Mouse (Mus musculus): ENCODE measurements at regions not wholly inside any gene's neighbourhood (a gene's known extent, or its start where the extent isn't known, plus 50 kb on each side); places are given as distances from the start of the nearest gene placed in this dataset.
A peak's percentile ranks its signal among the peaks of the same experiment; 100 is the strongest.

DNA sequence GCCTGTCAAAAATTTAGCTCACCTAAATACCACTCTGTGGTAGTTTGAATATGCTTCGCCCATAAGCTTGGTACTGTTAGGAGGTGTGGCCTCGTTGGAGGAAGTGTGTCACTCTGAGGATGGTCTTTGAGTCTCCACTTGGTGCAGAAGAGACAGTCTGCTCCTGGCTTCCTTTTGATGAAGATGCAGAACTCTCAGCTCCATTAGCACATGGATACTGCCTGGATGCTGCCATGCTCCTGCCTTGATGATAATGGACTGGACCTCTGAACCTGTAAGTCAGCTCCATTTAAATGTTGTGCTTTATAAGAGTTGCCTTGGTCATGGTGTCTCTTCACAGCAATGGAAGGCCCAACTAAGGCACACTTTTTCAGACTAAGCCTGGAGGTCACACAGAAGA, 56.9 kb upstream of the Pik3r1 start:
- no peak for DNase-seq (ENCODE audit: low spot score)

DNA sequence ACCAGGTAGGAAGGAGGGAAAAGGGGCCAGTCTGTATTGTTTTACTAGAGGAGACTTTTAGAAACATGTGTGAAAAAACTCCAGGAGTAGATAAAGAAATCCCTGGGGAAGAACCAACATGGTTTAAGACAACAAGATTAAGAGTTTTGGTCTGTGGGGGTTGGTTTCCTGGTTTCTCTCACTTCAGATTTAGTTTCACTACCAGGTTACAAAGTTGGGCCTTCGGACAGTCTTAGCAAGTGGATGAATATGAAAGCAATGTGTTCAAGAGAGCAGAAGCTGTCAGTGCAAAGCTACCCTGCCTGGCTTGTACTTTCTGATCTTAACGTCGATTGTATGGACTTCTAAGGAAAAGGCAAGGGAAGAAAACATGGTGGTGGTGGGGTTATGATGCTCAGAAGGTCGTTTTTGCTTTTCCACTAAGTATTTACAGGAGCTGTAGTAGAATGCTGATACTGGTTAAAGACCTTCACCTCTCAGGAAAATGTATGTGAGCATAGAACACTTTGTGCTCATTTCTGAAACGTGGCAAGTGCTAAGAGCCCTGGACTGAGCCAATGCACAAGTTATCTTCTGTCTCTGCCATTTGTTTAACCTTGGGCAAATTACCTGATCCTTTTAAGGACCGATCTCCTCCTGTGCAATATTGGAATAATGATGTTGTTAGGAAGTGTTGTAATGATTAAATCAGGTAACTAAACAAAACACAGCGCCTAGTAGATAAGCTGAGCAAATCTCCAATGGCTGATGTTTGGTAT, 64.0 kb upstream of the Pik3r1 start:
- DNase-seq (ENCODE audit: low spot score): no peak

DNA sequence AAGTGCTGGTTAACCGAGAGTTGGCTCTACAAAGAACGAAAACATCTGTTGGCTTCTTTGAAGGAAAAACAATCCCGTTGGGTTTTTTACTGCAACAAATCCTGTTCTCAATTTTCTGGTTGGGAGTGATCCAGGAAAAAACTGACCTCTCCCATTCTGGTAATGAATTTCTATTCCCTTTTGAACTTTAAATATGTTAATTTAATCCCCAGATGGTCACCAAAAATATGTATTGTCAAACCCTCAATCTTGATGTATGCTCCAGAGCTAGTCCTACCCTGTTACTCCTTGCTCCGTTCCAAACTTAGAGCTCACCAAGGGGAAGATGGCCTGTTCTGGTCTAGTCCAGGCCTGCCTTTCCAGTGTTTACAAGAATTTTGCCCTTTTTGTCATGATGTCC, 66.5 kb upstream of the Pik3r1 start:
- DNase-seq (ENCODE audit: low spot score): no peak

DNA sequence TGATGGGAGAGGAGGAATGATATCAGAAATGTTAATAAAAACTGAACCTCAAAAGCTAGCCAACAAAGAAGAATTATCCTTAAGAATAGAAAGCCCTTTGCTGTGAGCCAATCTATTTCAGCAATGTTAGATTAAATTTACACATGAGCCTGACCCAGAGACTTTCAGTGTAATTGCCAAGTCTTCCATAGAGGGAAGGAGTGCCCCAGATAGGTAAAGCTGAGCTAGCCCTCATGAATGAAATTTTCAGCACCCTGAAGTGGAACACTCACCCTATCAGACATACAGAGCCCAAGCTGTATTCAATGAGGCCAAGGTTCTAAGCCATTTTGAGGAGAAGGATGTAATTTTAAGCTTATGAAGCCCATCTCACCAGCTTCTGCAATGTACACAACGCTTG, 69.0 kb upstream of the Pik3r1 start:
- no peak for DNase-seq (ENCODE audit: low spot score)

DNA sequence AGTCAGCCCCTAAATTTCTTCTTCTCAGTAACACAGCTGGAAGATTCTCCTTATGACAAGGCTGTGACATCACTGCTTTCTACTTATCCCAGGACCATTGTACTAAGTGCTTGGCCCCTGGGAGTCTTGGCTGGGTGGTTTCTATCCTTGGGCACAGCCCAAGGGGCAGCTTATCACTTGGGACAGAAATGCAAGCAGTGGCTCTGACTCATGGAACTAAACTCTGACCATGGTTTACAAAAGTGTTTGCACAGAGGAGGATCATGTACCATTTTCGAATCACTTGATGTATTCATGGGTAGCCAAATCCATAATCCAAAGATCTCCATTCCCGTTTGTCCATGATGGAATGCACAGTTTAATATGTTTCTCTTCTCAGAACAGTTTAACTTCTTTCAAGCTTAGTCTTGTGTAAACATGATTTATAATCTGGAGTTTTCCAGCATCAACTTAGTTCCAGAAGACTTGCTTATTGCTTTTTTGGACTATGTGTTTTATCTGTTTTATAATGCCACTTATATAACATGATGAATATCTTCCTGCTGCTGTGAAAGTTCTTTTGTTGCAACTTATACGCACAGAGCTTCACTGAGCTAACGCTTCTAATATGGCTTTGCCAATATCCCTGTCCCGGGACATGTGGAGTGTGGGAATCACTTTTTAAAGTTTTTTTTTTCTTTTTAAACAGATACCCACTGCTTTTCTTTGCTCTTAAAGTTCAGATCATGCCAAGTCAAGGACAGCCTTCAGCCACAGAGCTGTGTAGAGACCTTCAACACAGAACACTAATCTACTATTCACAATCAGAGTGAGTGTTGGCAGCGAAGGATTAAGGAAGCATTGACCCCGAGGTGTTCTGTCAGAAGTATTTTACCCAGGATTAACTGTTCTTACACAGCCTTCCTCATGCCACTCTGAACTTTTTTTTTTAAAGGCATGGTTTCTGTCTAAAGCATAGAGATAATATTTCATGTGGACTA, 76.7 kb upstream of the Pik3r1 start:
- peak; percentile 9 for DNase-seq (ENCODE audit: low spot score)

DNA sequence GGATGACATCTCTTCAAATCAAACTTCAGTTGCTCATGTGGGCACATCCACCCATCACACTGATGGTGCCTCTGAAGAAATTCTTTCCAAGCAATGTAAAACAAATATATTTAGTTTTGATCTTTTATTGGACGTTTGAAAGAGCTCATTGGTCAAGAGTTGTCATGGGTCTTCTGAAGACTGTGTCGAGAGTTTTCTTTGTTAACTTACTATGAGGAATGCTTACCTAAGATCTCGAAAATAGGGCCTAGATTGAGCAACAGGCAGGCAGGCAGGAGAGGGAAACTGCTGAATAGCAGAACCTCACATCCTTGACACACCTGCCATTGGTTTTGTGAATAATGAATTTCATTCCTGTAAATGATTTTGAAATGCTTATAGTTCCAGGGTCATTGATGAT, 78.0 kb upstream of the Pik3r1 start:
- DNase-seq (ENCODE audit: low spot score): no peak

DNA sequence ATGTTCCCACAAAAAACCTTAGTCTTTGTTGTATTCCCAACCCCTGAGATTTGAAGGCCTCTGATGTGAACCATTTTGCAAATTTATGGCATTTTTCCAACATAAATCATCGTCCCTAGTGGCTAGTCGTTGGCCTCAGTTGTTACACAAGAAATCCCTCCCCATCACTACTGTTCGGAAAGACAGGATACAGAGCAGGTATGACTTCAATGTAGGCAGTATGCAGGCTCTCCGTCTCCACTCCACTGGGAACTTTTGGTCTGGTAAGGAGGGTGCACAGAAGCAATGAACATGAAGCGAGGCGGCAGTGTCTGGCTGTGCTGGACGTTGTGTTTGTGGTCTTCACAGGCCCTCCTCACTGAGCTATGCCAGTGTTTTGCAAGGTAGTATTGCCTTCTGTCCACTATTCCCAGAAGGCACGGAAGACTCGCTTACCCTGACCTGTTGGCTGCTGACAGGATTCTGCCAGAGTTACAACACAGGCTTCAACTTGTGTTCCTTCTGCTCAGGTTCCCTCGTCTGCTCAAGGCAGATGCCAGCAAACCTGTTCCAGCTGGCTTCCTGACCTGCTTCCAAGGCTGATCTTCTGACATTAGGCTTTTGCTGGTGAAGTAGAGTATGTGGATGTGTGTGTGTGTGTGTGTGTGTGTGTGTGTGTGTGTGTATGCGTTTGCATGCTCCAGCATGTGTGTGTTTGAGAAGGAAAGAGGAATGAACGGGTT, 80.0 kb upstream of the Pik3r1 start:
- DNase-seq (ENCODE audit: low spot score): no peak

DNA sequence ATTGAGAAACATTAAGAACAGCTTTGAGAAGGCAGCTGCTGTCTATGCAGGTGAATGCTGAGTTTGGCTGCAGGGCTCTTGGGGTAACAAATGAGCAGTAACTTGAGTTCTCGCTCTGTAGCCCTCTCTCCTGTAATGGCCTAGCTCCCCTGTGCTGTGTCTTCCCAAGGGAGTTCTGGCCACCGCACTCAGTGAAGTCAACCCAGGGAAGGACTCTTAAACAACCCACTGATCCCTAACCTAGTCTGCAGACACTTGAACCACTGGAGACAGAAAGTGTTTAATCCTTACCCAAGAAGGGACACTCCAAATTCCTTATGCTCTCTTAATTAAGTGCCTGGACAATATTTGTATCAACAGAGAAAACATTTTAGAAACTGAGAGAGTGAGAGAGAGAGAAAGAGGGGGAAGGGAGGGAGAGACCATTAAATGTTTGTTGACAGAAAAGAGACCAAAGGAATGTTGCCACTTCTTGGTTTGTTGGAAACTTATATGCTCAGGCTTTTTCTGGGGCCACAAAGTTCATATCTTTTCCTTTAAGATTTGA, 80.7 kb upstream of the Pik3r1 start:
- no peak for DNase-seq (ENCODE audit: low spot score)

DNA sequence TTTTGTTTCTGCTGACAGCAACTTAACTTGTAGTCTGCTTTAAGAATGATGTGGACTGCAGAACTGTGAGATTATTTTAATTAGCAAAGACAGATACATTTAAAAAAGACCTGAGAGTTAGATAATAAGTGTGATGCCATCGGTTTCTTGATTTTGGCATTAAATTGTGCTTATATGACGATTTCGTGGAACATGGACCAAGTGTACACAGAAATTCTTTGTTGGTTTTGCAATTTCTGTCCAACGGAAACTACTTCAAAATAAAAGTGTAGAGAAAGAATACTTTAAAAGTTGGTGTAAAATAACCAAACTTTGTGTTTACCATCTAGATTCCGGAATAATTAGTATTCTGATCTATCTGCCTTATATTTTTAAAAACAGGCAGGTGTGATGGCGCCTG, 81.4 kb upstream of the Pik3r1 start:
- DNase-seq (ENCODE audit: low spot score): no peak

DNA sequence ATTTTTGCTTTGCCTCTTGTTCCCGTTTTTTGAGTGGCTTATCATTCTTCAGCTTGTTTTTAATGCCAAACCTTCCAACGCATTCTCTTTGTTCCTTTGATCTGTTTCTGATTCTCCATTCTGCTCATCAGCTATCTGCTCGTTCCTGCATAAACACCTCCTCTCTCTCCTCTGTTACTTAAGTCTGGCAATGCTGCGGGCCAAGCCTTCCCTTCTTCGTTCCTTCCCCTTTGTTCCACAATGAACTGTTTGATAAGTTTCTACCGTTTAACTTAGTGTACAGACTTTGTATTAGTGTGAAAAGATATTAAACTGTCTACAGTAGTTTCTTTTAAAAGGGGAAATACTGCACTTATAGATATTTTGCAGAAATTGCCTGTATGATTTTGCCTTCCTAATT, 83.3 kb upstream of the Pik3r1 start:
- no peak for DNase-seq (ENCODE audit: low spot score)

DNA sequence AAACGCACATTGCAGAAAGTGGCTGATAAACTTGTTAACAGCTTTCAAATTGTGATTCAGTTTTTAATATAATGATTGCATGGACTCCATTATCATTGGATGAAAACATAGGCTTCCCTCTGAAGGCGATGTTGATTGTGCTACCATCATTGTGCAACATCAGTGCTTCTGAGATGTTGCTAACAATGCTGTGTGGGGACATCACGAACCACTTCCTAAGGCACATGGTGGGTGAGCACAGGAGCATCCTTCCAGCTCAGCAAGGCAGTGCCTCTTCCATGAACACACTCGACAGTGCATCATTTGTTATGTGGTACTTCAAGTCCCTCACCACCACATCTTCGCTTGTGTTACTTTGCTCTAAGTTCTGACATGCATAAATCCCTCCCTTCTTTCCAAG, 84.9 kb upstream of the Pik3r1 start:
- DNase-seq (ENCODE audit: low spot score): no peak

DNA sequence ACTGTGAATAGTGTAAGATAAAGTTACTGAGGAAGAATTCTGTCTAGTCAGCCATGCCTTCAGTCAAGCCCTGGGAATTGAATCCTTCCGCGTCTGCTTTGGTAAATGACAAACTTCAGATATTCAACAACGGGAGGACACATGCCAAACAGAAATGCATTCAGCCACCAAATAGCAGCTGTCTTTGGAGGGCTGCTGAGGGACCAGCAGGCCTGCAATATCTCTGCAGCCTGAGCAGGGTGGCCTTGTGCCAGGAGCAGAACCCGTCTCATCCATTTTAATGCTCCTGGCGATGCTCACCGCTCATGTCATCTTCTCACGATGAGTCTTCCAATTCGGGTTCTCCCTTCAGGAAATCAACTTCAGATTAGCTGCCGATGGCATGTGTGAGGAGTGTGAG, 87.1 kb upstream of the Pik3r1 start:
- DNase-seq (ENCODE audit: low spot score): no peak

DNA sequence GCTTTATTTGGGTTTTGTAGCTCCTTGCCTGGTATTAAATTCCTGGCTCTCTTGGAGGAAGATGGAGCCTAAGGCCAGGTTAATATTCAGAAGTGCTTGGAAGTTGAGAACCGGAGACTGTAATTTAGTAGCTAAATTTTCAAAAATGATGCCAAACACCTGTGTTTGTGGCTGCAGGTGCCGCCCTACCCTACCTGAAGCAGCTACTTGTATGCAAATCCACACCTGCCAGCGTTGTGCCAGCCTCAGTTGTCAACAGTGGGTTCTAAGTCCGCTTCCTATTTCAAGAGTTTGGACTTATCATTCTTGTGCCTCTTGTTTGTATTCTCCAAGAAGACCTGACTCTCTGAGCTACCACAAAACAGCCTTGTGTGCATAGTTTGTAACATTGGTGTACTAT, 92.7 kb upstream of the Pik3r1 start:
- no peak for DNase-seq (ENCODE audit: low spot score)

DNA sequence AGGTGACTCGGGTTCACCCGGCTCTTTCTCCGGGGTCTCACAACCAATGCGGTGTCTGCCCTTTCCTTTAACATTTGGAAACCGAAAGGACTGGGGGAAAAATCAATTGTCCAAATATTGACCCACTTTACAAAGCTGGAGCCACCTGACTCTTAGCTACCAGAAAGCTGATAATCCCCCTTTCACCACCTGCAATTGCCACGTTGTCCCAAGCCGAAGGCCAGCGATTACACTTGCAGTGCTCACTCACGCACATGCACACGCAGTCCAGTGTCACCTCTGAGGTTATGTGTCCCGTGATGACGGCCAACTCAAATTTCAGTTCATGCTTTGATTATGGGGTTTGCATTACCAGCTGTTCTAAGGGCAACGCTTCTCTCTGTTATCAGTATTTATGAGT, 94.0 kb upstream of the Pik3r1 start:
- DNase-seq (ENCODE audit: low spot score): no peak

DNA sequence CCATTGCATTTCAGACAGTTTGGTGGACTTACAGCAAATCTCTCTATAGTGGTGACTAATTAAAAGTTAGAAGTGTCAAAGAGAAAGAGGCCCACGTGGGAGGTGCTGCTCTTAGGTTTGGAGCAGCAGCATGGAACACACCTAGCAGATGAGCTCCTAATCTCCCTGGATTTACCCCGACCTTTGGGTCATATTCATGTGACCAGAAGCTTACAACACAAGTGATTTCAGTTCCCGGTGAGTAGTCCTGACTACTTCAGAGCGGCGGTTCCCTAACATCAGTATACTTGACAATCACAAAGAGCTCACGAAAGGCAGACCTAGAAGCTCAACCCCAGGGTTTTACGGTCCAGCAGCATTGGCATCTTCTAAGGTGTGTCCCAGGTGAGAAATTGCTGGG, 95.0 kb upstream of the Pik3r1 start:
- DNase-seq (ENCODE audit: low spot score): no peak

DNA sequence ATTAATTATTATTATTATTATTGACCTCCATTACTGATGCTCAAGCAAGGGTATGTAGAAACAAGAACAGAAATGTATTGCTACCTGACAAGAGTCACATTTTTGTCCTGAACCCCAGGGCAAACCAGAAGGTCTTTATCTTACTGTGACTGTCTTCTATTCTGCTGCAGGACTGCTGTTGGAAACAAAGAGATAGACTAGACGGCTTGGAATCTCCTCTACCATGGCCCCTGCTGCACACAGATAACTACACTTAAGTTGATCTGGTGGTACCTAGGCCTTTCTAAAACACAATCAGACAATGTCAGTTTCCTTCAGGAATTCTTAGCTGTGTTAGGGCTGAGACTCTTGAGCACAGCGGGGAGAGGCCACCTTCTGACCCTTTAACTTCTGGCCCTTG, 95.6 kb upstream of the Pik3r1 start:
- DNase-seq (ENCODE audit: low spot score): no peak

DNA sequence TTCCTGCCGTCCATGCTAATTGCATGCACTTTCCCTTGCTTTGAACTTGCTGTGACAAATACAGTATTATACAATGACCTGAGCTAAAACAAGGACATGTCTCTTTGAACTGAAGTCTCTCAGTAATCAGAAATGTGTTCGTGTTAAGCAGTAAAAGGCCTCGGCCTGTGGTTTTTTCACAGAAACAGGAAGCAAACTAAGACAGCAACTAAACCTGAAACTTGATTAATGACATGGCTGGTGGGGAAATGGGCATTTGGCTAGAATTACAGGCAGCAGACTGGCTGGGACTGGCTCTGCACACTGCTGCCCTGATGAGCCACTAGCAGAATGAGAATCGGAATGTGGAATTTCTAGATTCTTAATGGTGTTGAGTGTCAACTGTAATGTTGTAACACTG, 98.8 kb upstream of the Pik3r1 start:
- no peak for DNase-seq (ENCODE audit: low spot score)

DNA sequence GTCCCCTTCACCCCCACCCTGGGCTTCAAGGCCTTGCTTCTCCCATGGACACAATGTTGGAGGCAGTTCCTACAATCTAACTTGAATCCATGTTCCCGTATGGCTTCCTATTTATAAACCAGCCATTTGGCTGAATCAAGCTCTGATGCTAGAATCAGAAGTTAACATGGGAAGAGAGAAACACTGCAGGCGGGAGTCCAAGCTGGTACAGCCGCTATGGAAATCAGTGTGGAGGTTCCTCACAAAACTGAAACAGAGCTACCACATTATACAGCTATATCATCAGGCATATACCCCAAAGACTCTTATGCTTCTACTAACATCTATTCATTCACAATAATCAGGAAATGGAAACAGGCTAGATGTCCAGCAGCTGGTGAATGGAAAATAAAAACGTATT, 106.7 kb upstream of the Pik3r1 start:
- DNase-seq (ENCODE audit: low spot score): no peak

DNA sequence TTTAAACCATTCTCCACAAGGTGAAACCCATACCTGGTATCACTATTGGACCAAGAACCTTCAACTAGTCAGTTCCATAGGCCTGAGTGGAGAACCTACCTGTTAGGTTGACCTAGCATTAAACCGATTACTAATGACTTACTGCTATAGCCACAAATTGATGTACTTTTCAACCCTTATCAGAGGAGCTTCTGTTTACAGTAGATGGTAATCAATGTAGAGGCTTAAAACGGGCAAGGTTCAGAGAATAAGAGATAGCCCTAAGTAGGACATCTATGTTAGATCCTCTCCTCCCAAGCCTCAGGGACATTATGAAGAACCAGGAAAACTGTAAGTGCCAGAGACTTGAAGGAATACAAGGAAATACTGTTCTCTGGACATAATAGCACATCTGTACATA, 108.1 kb upstream of the Pik3r1 start:
- DNase-seq (ENCODE audit: low spot score): no peak

DNA sequence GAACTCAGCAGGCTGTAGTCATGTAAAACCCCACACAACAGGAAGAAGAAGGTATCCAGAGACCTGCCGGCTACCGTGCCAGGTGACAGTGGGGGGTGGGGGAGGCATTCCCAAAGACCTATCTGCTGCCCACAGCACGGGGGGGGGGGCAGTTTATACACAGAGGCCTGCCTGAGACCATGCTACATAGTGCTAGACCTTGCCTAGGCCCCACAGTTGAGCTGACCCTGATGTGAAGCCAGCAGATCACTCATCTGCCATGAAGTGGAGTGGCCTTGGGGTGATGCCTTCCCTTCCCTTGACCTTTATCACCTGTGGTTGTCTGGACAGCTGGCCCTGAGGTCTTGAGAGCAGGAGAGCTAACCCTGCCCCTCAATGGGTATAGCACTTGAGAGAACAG, 108.6 kb upstream of the Pik3r1 start:
- DNase-seq (ENCODE audit: low spot score): no peak

DNA sequence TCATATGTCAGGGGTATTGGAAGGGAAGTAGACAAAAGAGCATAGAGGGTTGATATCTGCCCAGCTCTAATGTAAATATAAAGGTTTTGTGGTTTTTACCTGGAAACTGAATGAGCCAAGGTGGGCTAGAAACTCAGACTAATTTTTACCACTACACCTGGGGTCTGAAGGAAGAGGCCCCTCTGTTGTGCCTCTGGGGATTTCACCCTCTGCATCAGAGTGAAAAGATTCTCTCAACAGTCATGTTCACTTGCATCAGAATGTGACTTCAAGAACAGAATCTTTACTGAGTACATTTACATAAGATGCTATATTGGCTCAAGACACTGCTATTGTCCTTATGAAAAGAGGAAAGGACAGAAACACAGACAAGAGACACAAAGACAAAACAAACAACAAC, 110.2 kb upstream of the Pik3r1 start:
- no peak for DNase-seq (ENCODE audit: low spot score)

DNA sequence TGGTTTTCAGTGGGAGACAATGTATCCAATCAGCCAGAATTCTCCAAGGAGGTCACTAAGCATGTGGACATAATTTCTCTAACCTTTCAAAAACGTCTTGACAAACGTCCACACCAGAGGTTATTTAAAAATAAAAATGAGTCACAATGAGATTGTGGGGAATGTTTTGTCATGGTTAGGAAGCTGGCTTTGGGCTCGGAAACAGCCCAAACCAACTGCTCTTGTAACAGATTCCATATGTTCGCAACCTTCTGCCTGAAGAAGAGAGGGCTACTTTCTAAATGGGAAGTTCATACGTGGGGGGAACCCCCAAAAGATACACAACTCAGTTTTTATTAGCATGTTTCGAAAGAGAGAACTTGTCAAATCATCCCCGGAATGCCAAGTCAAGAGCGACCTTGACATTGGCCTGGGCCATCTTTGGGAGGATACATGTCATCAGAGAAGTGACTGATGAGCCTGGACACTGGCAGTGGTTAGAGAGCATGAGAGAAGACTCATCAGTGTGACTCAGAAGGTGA, 111.6 kb upstream of the Pik3r1 start:
- DNase-seq (ENCODE audit: low spot score): no peak

All from urinary bladder, postnatal 25 days (tissue).